16 mouse cellular contexts compared by ENCODE assay signal in the genomic region with DNA sequence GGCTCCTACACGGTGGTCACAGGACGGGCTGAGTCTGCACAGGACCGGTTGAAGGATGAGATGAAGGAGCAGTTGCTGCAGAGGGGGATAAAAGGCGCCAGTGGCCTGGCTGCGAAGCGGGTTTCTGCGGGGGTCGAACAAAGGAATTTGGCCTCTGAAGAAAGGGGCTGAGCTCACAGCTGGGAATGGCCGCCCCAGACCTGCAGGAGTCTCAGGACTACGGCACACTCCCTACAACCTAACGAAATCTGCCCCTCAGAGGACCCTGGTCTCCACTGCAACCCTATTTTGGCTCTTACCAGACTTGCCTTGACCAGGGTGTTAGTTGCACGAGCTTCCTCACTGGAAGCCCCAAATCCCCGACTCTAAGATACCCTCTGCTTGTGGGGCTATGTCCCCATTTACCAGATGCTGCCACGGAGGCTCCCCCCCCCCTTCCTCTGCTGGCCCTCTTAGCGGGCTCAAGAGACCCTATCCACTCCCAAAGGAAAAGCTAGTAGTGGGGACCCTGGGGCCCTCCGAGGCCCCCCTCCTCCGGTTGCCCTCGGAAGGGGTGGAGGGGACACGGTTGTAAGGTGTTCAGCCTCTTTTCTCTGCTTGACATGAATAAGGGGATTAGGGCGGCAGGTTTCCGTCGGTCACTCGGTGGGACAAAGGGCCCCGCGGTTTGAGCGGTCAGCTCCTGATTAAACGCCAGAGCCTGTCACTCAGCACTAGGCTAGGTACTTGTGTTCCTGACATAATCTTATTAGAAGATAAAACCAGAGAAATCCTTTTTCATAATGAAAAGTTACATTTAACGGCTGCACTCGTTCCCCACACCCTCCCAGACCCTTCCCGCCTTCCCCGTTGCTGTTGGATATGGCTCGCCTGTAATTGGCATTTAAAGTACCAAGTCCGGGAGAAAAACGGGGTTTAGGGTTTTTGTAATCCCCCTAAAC. TPM values are rescaled to one million over a fixed set of nuclear protein-coding genes. Genes with fewer than 3 reads are reported as not detected.
DNase-seq lines count a peak whose midpoint lies in the region; ATAC-seq and TF ChIP-seq lines count a peak whose summit lies in the region.
"Had no signal": no experiment of that assay in that cellular context is flagged by ENCODE, and none has a peak within 500 bp of the region (broad histone marks: within the 10 kb centered on the region; RNA-seq: fewer than 3 reads in every experiment).

No protein-coding gene starts in this region.

- peaks cover 26% of the 10 kb centered on the region for H3K4me1 ChIP-seq in kidney, postnatal 0 days (replicated peaks; ENCODE audit: insufficient read depth, low read length)
- peaks cover 53% of the 10 kb centered on the region for H3K4me1 ChIP-seq in embryonic facial prominence, embryonic 15.5 days
- peaks cover 96% of the 10 kb centered on the region for H3K4me1 ChIP-seq in limb, embryonic 12.5 days (replicated peaks)
- peaks cover 96% of the 10 kb centered on the region for H3K4me1 ChIP-seq in neural tube, embryonic 13.5 days (replicated peaks)

- H3K4me3 ChIP-seq in kidney, postnatal 0 days (replicated peaks; ENCODE audit: low read depth, low read length), result no peak overlapping the region
- peak overlapping the region; percentile 21; the same call in 1 of the 2 replicates for H3K4me3 ChIP-seq in embryonic facial prominence, embryonic 15.5 days (replicated peaks)
- H3K4me3 ChIP-seq in limb, embryonic 12.5 days (replicated peaks), result peak overlapping the region; percentile 44
- peak overlapping the region; percentile 31 for H3K4me3 ChIP-seq in neural tube, embryonic 13.5 days
- H3K4me3 ChIP-seq: heart, adult 2 months; layer of hippocampus, adult 2 months had no signal

- H3K4me2 ChIP-seq in kidney, postnatal 0 days (ENCODE audit: low read length), result peak overlapping the region; percentile 43; the same call in 1 of the 2 replicates
- H3K4me2 ChIP-seq in embryonic facial prominence, embryonic 15.5 days (replicated peaks), result no peak overlapping the region
- peak overlapping the region; percentile 74 for H3K4me2 ChIP-seq in limb, embryonic 12.5 days
- H3K4me2 ChIP-seq in neural tube, embryonic 13.5 days, result peak overlapping the region; percentile 62

- no peaks in the 10 kb centered on the region for H3K9me3 ChIP-seq in kidney, postnatal 0 days (replicated peaks; ENCODE audit: low read length)
- no peaks in the 10 kb centered on the region for H3K9me3 ChIP-seq in embryonic facial prominence, embryonic 15.5 days (replicated peaks)
- H3K9me3 ChIP-seq in limb, embryonic 12.5 days, result no peaks in the 10 kb centered on the region
- no peaks in the 10 kb centered on the region for H3K9me3 ChIP-seq in neural tube, embryonic 13.5 days

- TF ChIP-seq CTCF in kidney, postnatal 0 days (IDR thresholded peaks at IDR 0.05; ENCODE audit: low read depth), result no peak

- peaks cover 72% of the 10 kb centered on the region for H3K27me3 ChIP-seq in kidney, postnatal 0 days (ENCODE audit: insufficient read depth, low read length)
- peaks cover 95% of the 10 kb centered on the region for H3K27me3 ChIP-seq in embryonic facial prominence, embryonic 15.5 days
- peaks cover 94% of the 10 kb centered on the region for H3K27me3 ChIP-seq in limb, embryonic 12.5 days
- peaks cover 100% of the 10 kb centered on the region for H3K27me3 ChIP-seq in neural tube, embryonic 13.5 days

- WGBS in kidney, postnatal 0 days, result 4% methylated on average over 34 of the region's 34 CpGs
- WGBS in embryonic facial prominence, embryonic 15.5 days, result 18% methylated on average over 34 of the region's 34 CpGs
- 2% methylated on average over 34 of the region's 34 CpGs for WGBS in limb, embryonic 12.5 days
- under 1% methylated on average over 34 of the region's 34 CpGs for WGBS in neural tube, embryonic 13.5 days

- no peak for DNase-seq in kidney, postnatal 0 days (ENCODE audit: low spot score)
- DNase-seq in kidney, postnatal 36 days, result no peak
- no peak for DNase-seq in thymus, postnatal 25 days
- DNase-seq in left cerebral cortex, postnatal 36 days (ENCODE audit: low spot score in 2 of 2), result no peak
- DNase-seq in urinary bladder, adult 2 months (ENCODE audit: low spot score), result no peak
- DNase-seq: heart, adult 2 months; left cerebral cortex, postnatal 4 days; right cerebral cortex, postnatal 25 days had no signal

- no peaks in the 10 kb centered on the region for H3K36me3 ChIP-seq in kidney, postnatal 0 days (ENCODE audit: insufficient read depth, low read length)
- H3K36me3 ChIP-seq in embryonic facial prominence, embryonic 15.5 days, result no peaks in the 10 kb centered on the region
- 0 out of 2 replicates have a peak, but pooled peaks cover 3% of the 10 kb centered on the region for H3K36me3 ChIP-seq in limb, embryonic 12.5 days
- no peaks in the 10 kb centered on the region for H3K36me3 ChIP-seq in neural tube, embryonic 13.5 days

- intact Hi-C loops in left cerebral cortex, postnatal 36 days (cut with DNase I), result no loop called here

- no peak for ATAC-seq in kidney, postnatal 0 days (replicated peaks; ENCODE audit: low FRiP score, low read depth)
- ATAC-seq in embryonic facial prominence, embryonic 15.5 days (ENCODE audit: insufficient number of reproducible peaks, low FRiP score, low TSS enrichment, low read depth), result no peak
- no peak for ATAC-seq in limb, embryonic 12.5 days (ENCODE audit: insufficient number of reproducible peaks, insufficient read depth, low FRiP score, low TSS enrichment, low read depth)
- no peak for ATAC-seq in neural tube, embryonic 13.5 days (ENCODE audit: low read depth)
- ATAC-seq: CD4-positive, CD25-positive, alpha-beta regulatory T cell, adult 4 months; lung, postnatal 0 days had no signal

- no peak overlapping the region for H3K27ac ChIP-seq in kidney, postnatal 0 days
- no peak overlapping the region for H3K27ac ChIP-seq in embryonic facial prominence, embryonic 15.5 days (replicated peaks)
- peak overlapping the region; percentile 93 for H3K27ac ChIP-seq in limb, embryonic 12.5 days
- H3K27ac ChIP-seq in neural tube, embryonic 13.5 days (replicated peaks), result peak overlapping the region; percentile 68
- H3K27ac ChIP-seq: heart, adult 2 months; layer of hippocampus, adult 2 months had no signal

- H3K9ac ChIP-seq in kidney, postnatal 0 days (ENCODE audit: low read depth, low read length), result no peak overlapping the region
- no peak overlapping the region for H3K9ac ChIP-seq in embryonic facial prominence, embryonic 15.5 days
- H3K9ac ChIP-seq in limb, embryonic 12.5 days (replicated peaks), result peak overlapping the region; percentile 86
- peak overlapping the region; percentile 62 for H3K9ac ChIP-seq in neural tube, embryonic 13.5 days

RNA-seq across cellular contexts. Expression of a gene that starts 10.0 kb away (rescaled TPM):
- 0.82 and 0.88 TPM in 2 replicates for polyA plus RNA-seq in kidney, postnatal 0 days (2015; fragmentation: Nextera tagmentation; extraction: Ambion mirVana)
- polyA plus RNA-seq in embryonic facial prominence, embryonic 15.5 days (2015; fragmentation: Nextera tagmentation; extraction: Ambion mirVana), result 0.59 and 0.67 TPM in 2 replicates
- polyA plus RNA-seq in limb, embryonic 12.5 days (2016; fragmentation: Nextera tagmentation; extraction: Ambion mirVana), result 8.6 and 9.9 TPM in 2 replicates
- polyA plus RNA-seq in neural tube, embryonic 13.5 days (2015; fragmentation: Nextera tagmentation; extraction: Ambion mirVana), result 9.1 and 11.1 TPM in 2 replicates
- under 1 TPM; 0.25 to 0.34 TPM for total RNA-seq in left cerebral cortex, postnatal 36 days (2021)
- polyA plus RNA-seq in urinary bladder, adult 2 months (2012; rRNA removed), result 0.12 and 0.38 TPM in 2 replicates
- total RNA-seq: hematopoietic stem cell, adult 5-6 weeks had no signal
- polyA plus RNA-seq: CD4-positive, CD25-positive, alpha-beta regulatory T cell, adult 4 months; lung, postnatal 0 days; stomach, embryonic 14.5 days had no signal

Comparison
In these comparisons a context has a peak if more than half of its experiments do, and no peak if none do; other contexts are left out.
1. H3K27ac ChIP-seq: peak in limb, embryonic 12.5 days (single experiment) and neural tube, embryonic 13.5 days (single experiment); none in kidney, postnatal 0 days (single experiment) and embryonic facial prominence, embryonic 15.5 days (single experiment).
2. H3K9ac ChIP-seq: peak in limb, embryonic 12.5 days (single experiment) and neural tube, embryonic 13.5 days (single experiment); none in kidney, postnatal 0 days (single experiment) and embryonic facial prominence, embryonic 15.5 days (single experiment).